Mouse (Mus musculus) myocyte (in vitro differentiated cells): ENCODE measurements around the gene Crbn. TPM values are rescaled to one million over a fixed set of nuclear protein-coding genes. Genes with fewer than 3 reads are reported as not detected.

Experiments used
- H3K27me3 ChIP-seq: one replicate; pipeline ENCODE4 v1.6.1; 2011; ENCODE audit not compliant: control insufficient read depth, insufficient read depth, insufficient read length
- H3K36me3 ChIP-seq: one replicate; pipeline ENCODE4 v1.6.1; 2011; ENCODE audit not compliant: control insufficient read depth, insufficient read depth
- H3K4me2 ChIP-seq: one replicate; pipeline ENCODE4 v1.6.1; 2011; ENCODE audit warnings: low read depth, control low read depth
- H3K4me3 ChIP-seq: one replicate; pipeline ENCODE4 v1.5.1; 2011; ENCODE audit warnings: mild to moderate bottlenecking, control low read depth, moderate library complexity
- H3K79me2 ChIP-seq: one replicate; pipeline ENCODE4 v1.6.1; 2011; ENCODE audit not compliant: control insufficient read depth, insufficient read depth
- H3ac ChIP-seq: one replicate; pipeline ENCODE4 v1.6.1; 2011; ENCODE audit not compliant: control insufficient read depth, insufficient read length
- CEBPB ChIP-seq: IDR thresholded peaks from 2 replicates; pipeline ENCODE4 v1.6.1; 2011; ENCODE audit warnings: mild to moderate bottlenecking, moderate library complexity; ENCODE audit not compliant: poor library complexity, insufficient read depth, severe bottlenecking
- E2F4 ChIP-seq: IDR thresholded peaks from one replicate; pipeline ENCODE4 v1.6.1; 2011; ENCODE audit warnings: mild to moderate bottlenecking, control low read depth, moderate library complexity; ENCODE audit not compliant: insufficient read depth
- MAX ChIP-seq: IDR thresholded peaks from one replicate; pipeline ENCODE4 v1.6.1; 2011; ENCODE audit warnings: low read depth, mild to moderate bottlenecking, control low read depth
- MYOD1 ChIP-seq, 3 experiments: IDR thresholded peaks; one replicate each; pipeline ENCODE4 v1.6.1; 2011; ENCODE audit warnings: control low read depth in 2 of 3, low read depth in 2 of 3, mild to moderate bottlenecking in 2 of 3, moderate library complexity in 1 of 3; ENCODE audit not compliant: insufficient read length in 2 of 3, control insufficient read depth in 1 of 3
- MYOG ChIP-seq, 3 experiments: IDR thresholded peaks; one replicate each; pipeline ENCODE4 v1.6.1; 2011; ENCODE audit warnings: control low read depth in 2 of 3, low read depth in 2 of 3, mild to moderate bottlenecking in 2 of 3; ENCODE audit not compliant: insufficient read length in 2 of 3, control insufficient read depth in 1 of 3, insufficient read depth in 1 of 3
- POLR2A ChIP-seq: IDR thresholded peaks from one replicate; pipeline ENCODE4 v1.6.1; 2011; ENCODE audit warnings: low read depth, mild to moderate bottlenecking, control low read depth, moderate library complexity; ENCODE audit not compliant: insufficient read length
- POLR2AphosphoS2 ChIP-seq: IDR thresholded peaks from one replicate; pipeline ENCODE4 v1.6.1; 2011; ENCODE audit warnings: low read depth, control low read depth; ENCODE audit not compliant: insufficient read length
- REST ChIP-seq: IDR thresholded peaks from one replicate; pipeline ENCODE4 v1.6.1; 2011; ENCODE audit warnings: mild to moderate bottlenecking, control low read depth, moderate library complexity; ENCODE audit not compliant: insufficient read depth, insufficient read length
- SRF ChIP-seq: IDR thresholded peaks from one replicate; pipeline ENCODE4 v1.6.1; 2011; ENCODE audit warnings: low read depth; ENCODE audit not compliant: control insufficient read depth, insufficient read length
- TCF12 ChIP-seq: IDR thresholded peaks from one replicate; pipeline ENCODE4 v1.6.1; 2011; ENCODE audit warnings: mild to moderate bottlenecking, control low read depth; ENCODE audit not compliant: poor library complexity, insufficient read depth, severe bottlenecking
- TCF3 ChIP-seq: IDR thresholded peaks from one replicate; pipeline ENCODE4 v1.6.1; 2011; ENCODE audit warnings: low read depth, control low read depth; ENCODE audit not compliant: insufficient read length
- USF1 ChIP-seq: IDR thresholded peaks from one replicate; pipeline ENCODE4 v1.6.1; 2011; ENCODE audit warnings: low read depth, mild to moderate bottlenecking, control low read depth, moderate library complexity
- polyA plus RNA-seq: library from polyadenylated mRNA; unstranded; fragments of >200 nt; fragmentation: generic; extraction: Trizol; gene quantifications from one replicate; pipeline ENCODE4 v1.2.1, GENCODE M21; 2012; ENCODE audit warnings: missing spikeins

The Crbn gene
- polyA plus RNA-seq, 1 experiment: 14.9 TPM

DNA sequence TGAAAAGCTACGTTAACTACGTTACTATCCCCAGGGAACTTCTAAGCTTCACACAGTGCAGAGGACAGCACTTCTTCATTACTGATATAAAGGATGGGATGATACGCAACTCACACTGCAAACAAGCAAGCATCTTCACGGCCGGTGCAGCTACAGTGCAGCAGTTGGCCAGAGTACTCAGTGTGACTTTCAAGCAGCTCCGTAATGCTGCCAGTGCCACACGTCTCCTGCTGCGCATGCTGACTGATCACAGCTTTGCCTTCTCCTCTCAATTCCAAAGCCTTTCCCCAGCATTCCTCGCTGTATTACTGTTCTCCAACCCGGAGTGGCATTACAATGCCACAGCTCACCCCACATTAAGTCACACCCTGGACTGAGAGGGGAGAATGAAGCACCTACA, 6.3 kb downstream of the Crbn start:
- no peaks in the 10 kb centered on the region for H3K27me3 ChIP-seq
- H3K79me2 ChIP-seq: peaks cover 10% of the 10 kb centered on the region
- H3K36me3 ChIP-seq: peaks cover 29% of the 10 kb centered on the region
- no peak overlapping the region for H3ac ChIP-seq
- H3K4me2 ChIP-seq: no peak overlapping the region
- no peak overlapping the region for H3K4me3 ChIP-seq
- no peak for TF ChIP-seq TCF12

DNA sequence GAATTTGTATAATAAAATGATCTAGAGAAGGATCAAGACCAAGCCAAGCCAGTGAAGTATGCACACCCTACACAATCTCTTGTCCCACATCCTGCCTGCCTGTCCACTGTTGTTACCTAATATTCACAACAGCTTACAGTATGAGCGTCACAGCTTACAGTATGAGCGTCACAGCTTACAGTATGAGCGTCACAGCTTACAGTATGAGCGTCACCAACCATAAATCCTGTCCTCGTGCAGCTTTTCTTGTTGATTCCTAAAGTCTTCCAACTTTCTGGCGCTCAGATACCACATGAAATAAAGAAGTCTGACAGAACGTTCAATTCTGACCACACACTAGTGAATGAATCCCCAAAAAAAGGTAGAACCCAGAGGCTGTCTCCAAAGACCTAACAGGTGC, 6.8 kb downstream of the Crbn start:
- H3K27me3 ChIP-seq: no peaks in the 10 kb centered on the region
- H3K36me3 ChIP-seq: peaks cover 34% of the 10 kb centered on the region
- no peak overlapping the region for H3K4me3 ChIP-seq
- no peak overlapping the region for H3ac ChIP-seq
- peaks cover 4% of the 10 kb centered on the region for H3K79me2 ChIP-seq
- TF ChIP-seq USF1 (no peak), TCF3 (no peak), REST (no peak), MYOD1 (IDR thresholded peaks at IDR 0.05; ENCODE audit: control insufficient read depth in 1 of 3, insufficient read length in 2 of 3, low read depth in 2 of 3) (no peak), CEBPB (no peak), POLR2AphosphoS2 (no peak), POLR2A (no peak), TCF12 (no peak), MAX (no peak), SRF (no peak)
- H3K4me2 ChIP-seq: no peak overlapping the region

DNA sequence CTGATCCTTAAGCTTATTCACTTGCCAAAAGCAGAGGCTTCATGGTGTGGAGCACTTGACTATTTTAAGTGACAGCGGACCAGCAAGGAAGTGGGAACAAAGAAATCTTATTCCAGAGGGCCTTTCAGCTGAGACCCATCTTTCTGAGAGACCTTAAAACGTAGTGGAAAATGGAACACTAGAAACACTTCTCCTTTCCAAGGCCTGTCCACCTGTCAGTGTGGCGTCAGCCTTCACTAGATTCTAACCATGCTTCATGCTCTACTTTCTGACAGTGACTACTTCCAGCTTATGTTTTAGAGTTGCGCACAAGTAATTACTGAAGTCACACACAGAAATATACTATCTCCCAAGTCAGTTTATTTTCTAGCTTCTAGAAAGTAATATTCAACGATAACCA, 7.4 kb downstream of the Crbn start:
- no peak for TF ChIP-seq SRF
- TF ChIP-seq CEBPB: no peak
- TF ChIP-seq POLR2AphosphoS2: no peak
- no peak for TF ChIP-seq TCF12
- TF ChIP-seq MYOG (IDR thresholded peaks at IDR 0.05; ENCODE audit: control insufficient read depth in 1 of 3, insufficient read depth in 1 of 3, insufficient read length in 2 of 3, low read depth in 2 of 3): no peak
- TF ChIP-seq POLR2A: no peak
- no peak for TF ChIP-seq USF1
- TF ChIP-seq TCF3: no peak
- no peak for TF ChIP-seq REST
- TF ChIP-seq MAX: no peak
- no peak for TF ChIP-seq MYOD1 (IDR thresholded peaks at IDR 0.05; ENCODE audit: control insufficient read depth in 1 of 3, insufficient read length in 2 of 3, low read depth in 2 of 3)
- TF ChIP-seq E2F4: no peak
- Histone ChIP-seq H3K4me3 (no peak overlapping the region), H3K36me3 (peaks cover 40% of the 10 kb centered on the region)

DNA sequence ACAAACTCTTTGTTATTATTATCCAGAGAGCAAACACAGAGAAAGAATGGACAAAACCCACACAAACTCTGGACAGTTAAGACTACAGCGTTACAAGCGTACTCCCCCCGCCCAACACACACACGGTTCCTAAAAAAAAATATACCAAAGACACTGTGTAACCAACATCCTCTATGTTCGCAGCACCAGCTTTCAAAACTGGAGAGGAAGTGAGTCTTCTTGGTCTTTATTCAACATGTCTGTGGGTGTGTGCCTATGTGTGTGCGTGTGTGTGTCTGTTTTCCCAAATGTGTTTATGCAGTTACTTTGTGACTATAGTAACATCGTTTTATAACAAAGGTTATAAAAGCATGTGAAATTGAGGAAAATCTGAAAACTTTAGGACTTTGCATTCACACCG, 8.4 kb downstream of the Crbn start:
- no peak overlapping the region for H3K4me3 ChIP-seq
- H3ac ChIP-seq: no peak overlapping the region
- H3K36me3 ChIP-seq: peaks cover 43% of the 10 kb centered on the region
- H3K4me2 ChIP-seq: no peak overlapping the region
- no peaks in the 10 kb centered on the region for H3K27me3 ChIP-seq
- no peaks in the 10 kb centered on the region for H3K79me2 ChIP-seq
- TF ChIP-seq MAX (no peak), E2F4 (no peak), REST (no peak), MYOG (IDR thresholded peaks at IDR 0.05; ENCODE audit: control insufficient read depth in 1 of 3, insufficient read depth in 1 of 3, insufficient read length in 2 of 3, low read depth in 2 of 3) (no peak), MYOD1 (IDR thresholded peaks at IDR 0.05; ENCODE audit: control insufficient read depth in 1 of 3, insufficient read length in 2 of 3, low read depth in 2 of 3) (no peak), SRF (no peak), TCF3 (no peak), CEBPB (no peak), POLR2AphosphoS2 (no peak), USF1 (no peak), POLR2A (no peak), TCF12 (no peak)

More for the DNA sequence above, 7.4 kb downstream of the Crbn start:
- no peak overlapping the region for H3K4me2 ChIP-seq
- H3K27me3 ChIP-seq: no peaks in the 10 kb centered on the region
- H3K79me2 ChIP-seq: peaks cover 3% of the 10 kb centered on the region
- no peak overlapping the region for H3ac ChIP-seq

- H3K4me2 ChIP-seq: no peak overlapping the region
- TF ChIP-seq TCF12 (no peak), MYOG (IDR thresholded peaks at IDR 0.05; ENCODE audit: control insufficient read depth in 1 of 3, insufficient read depth in 1 of 3, insufficient read length in 2 of 3, low read depth in 2 of 3) (no peak), POLR2AphosphoS2 (no peak), E2F4 (no peak), SRF (no peak), MYOD1 (IDR thresholded peaks at IDR 0.05; ENCODE audit: control insufficient read depth in 1 of 3, insufficient read length in 2 of 3, low read depth in 2 of 3) (no peak), MAX (no peak), USF1 (no peak), REST (no peak), TCF3 (no peak), CEBPB (no peak), POLR2A (no peak)
- no peak overlapping the region for H3ac ChIP-seq
- H3K4me3 ChIP-seq: no peak overlapping the region
- no peaks in the 10 kb centered on the region for H3K79me2 ChIP-seq
- H3K27me3 ChIP-seq: no peaks in the 10 kb centered on the region
- peaks cover 61% of the 10 kb centered on the region for H3K36me3 ChIP-seq
Observed at GRCm38 (mm10) chr6:106787138-106787537, 12.7 kb downstream of the Crbn start.
